Mouse (Mus musculus): ENCODE data around the gene Skint5. TPM values are rescaled to one million over a fixed set of nuclear protein-coding genes. Genes with fewer than 3 reads are reported as not detected.

Gene Skint5
- polyA plus RNA-seq (2012), result not detected in 2 replicates

- no peak for TF ChIP-seq GATA1 (IDR thresholded peaks at IDR 0.05; ENCODE audit: low read length)
These were observed at the start of gene Skint5 for GRCm38 (mm10) chr4:113999403-113999802. Skint5 (minus strand) TSS chr4:113999503.

GRCm38 (mm10) chr4:113957343-113957742 is 42.0 kb downstream of the Skint5 start:
- TF ChIP-seq GATA1 (IDR thresholded peaks at IDR 0.05; ENCODE audit: low read length), result no peak

DNA sequence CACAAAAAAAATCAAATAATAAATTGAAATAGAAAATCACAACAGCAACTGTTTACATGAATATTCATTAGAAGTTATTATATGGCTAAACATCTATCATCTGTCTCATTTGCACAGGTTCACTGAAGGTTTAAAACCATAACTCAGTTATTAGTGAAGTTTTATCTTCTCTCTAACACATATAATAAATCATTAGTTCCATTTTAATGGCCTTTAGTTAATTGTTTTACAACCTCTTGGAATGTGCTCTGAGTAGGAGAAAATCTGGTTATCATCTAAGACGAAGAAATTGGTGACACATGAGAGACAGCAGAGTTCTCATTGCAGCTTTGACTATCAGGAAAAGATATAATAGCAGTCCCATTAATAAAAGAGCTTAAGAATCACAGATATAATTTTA is 235.1 kb downstream of the Skint5 start:
- no peak for TF ChIP-seq GATA1 (IDR thresholded peaks at IDR 0.05; ENCODE audit: low read length)

- no peak for TF ChIP-seq GATA1 (IDR thresholded peaks at IDR 0.05; ENCODE audit: low read length)
These were observed 235.6 kb downstream of the Skint5 start for GRCm38 (mm10) chr4:113763684-113764083.

Other genes with a start within 250 kb of the Skint5 start
- gene Skint11, start 163.9 kb upstream of the Skint5 start, polyA plus RNA-seq (2012), result not detected in 2 replicates

Data from G1E-ER4 (cell line).